Mouse (Mus musculus): ENCODE results near the gene Nol11.
A peak's percentile ranks its signal among the peaks of the same experiment; 100 is the strongest.

The Nol11 gene

GRCm38 (mm10) chr11:107188565-107189552, at the start of gene Nol11:
Gene Nol11, minus strand, starts transcription at chr11:107189381.
- DNase-seq (ENCODE audit: low read depth), result peak; percentile 100

- no peak for DNase-seq (ENCODE audit: low read depth)
These were observed 49.3 kb upstream of the Nol11 start for GRCm38 (mm10) chr11:107238506-107238905.

DNA sequence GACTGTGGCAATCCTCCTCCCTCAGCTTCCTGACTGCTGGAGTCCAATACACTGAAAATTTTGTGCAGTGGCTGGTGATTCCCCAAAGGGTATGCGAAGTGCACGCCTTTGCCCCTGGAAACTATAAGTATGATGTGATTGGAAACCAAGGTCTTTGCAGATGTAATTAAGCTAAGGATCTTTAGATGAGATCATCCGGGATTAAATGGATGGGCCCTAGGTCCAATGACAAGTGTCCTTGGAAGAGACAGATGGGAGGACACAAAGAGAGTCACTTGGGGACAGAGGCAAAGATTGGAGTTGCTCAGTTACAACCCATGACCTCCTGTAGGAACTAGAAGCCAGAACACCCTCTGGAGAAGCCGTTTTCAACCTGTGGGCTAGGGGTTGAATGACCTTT, 48.4 kb upstream of the Nol11 start:
- no peak for DNase-seq (ENCODE audit: low read depth)

DNA sequence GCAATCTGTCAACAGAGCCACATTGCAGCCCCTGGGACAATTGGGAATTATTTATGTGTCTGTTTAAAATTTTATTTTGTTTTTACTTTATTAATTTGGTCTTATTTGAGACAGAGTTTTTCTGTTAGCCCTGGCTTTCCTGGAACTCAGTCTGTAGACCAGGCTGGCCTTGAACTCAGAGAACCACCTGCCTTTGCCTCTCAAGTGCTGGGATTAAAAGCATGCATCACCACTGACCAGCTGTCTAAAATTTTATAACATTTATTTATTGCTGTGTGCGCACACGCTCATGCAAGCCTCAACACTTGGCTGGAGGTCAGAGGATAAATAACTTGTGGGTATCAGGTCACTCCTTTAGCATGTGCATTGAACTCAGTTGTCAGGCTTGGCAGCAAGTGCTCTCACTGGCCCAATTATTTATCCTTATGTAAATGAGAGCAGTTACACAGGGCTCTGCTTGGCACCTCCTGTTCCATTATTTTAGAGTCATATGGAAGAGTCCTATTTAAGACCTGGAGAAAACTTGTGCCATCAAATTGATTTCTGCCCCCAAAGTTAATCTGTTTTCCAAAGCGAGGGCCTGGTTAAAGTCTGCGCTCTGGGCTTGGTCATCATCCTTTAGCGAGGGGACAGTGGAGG, 44.2 kb upstream of the Nol11 start:
- DNase-seq (ENCODE audit: low read depth), result no peak

GRCm38 (mm10) chr11:107230128-107230527, 40.9 kb upstream of the Nol11 start:
- DNase-seq (ENCODE audit: low read depth), result no peak

DNA sequence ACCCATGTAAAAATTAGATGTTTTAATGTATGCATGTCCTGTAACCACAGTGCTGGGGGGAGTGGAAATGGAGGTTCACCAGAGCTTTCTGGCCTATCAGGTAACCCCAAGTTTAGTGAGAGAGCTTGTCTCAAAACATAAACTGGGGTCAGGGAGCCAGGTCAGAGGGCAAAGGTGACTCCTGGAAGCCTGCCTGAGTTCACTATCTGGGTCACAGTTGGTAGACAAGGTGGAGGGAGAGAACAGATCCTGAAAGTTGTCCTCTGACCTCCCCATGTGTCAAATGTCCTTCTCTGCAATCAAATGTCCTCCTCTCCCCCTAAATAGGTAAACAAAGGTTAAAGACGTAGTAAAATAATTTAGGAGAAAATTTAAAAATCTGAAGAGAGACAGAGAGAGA, 37.2 kb upstream of the Nol11 start:
- DNase-seq (ENCODE audit: low read depth), result no peak

- DNase-seq (ENCODE audit: low read depth), result no peak
These were observed 36.8 kb upstream of the Nol11 start for GRCm38 (mm10) chr11:107226013-107226412.

- DNase-seq (ENCODE audit: low read depth), result no peak
These were observed 36.1 kb upstream of the Nol11 start for GRCm38 (mm10) chr11:107225301-107225700.

GRCm38 (mm10) chr11:107223667-107224214, 34.6 kb upstream of the Nol11 start:
- DNase-seq (ENCODE audit: low read depth), result no peak

GRCm38 (mm10) chr11:107223169-107223561, 34.0 kb upstream of the Nol11 start:
- DNase-seq (ENCODE audit: low read depth), result no peak

GRCm38 (mm10) chr11:107222531-107223168, 33.5 kb upstream of the Nol11 start:
- DNase-seq (ENCODE audit: low read depth), result no peak

DNA sequence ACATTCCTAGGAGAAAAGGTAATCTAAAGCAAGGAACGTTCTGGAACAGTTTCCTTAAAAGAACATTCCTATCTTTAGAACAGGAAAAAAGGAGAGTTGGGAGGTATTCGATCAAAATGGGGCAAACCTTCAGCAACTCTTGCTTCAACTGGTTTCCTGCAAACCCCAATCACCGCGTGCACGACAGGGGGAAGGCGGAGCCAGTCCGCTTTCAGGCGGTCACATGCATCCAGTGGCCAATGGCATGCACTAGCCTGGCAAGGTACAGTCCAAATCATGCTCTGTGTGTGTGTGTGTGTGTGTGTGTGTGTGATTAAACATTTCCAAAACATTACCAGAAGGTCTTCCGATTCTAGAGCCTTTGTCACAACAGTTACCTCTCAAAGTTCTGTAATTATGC, 25.9 kb upstream of the Nol11 start:
- DNase-seq (ENCODE audit: low read depth), result no peak

- DNase-seq (ENCODE audit: low read depth), result peak; percentile 78
These were observed 24.6 kb upstream of the Nol11 start for GRCm38 (mm10) chr11:107213745-107214144.

DNA sequence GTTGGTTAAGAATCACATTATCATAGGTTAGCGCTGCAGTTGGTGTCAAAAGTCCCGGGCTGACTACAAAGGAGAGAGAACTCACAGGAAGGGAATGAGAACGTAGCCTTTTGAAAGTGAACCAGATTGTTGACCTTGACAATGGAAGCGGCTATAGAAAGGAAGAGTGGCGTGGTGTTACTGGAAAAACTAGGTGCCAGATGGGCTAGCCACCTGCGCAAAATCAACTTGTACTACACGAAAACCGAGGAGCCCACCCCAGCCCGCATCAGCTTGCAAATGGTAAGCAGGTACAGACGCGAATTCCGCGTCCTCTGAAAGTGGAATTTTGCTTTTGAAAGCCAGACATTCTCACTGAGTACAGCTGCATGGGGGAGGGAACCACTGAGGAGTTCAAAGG, 20.6 kb upstream of the Nol11 start:
- DNase-seq (ENCODE audit: low read depth), result no peak

- DNase-seq (ENCODE audit: low read depth), result no peak
These were observed 12.6 kb upstream of the Nol11 start for GRCm38 (mm10) chr11:107201773-107202172.

GRCm38 (mm10) chr11:107199281-107199680, 10.1 kb upstream of the Nol11 start:
- DNase-seq (ENCODE audit: low read depth), result peak; percentile 32

DNA sequence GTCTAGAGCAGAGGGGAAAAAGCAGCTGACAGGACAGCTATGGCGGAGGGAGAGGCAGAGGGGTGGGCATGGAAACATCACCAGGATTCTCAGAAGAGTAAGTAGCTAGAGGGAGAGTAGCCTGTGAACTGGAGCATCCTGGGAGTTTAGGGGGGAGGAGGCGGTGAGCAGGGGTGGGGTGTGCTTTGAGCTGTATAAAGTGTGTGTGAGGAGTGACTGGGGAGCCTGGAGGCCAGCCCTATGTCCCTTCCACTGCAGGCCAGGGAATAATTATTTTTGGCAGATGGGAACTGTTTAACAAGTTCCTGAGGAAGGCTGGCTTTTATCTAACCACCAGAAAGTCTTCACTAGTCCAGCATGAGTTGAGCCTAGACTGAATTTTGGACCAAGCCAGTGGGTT, 6.2 kb upstream of the Nol11 start:
- no peak for DNase-seq (ENCODE audit: low read depth)

GRCm38 (mm10) chr11:107190376-107190775, 1.2 kb upstream of the Nol11 start:
- no peak for DNase-seq (ENCODE audit: low read depth)

DNA sequence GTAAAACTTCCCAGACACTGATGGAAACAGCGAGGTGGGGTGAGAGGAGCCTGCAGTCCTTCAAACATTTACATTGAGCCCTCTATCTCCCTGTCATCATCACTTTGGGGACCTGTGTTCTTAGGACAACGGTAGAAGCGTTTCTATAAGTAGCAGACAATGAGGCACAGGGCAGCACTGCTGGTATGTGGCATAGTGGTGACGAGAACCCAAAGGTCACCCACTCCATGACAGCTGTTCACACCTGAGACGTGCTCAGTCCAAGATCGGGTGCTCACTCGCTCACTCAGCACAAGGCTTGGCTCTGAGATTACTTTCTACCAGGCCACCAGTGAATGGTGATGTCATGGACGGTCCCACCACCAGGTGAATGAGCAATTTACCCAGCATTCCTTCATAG, 5.4 kb downstream of the Nol11 start:
- DNase-seq (ENCODE audit: low read depth), result no peak

GRCm38 (mm10) chr11:107161215-107161614, 28.0 kb downstream of the Nol11 start:
- no peak for DNase-seq (ENCODE audit: low read depth)

DNA sequence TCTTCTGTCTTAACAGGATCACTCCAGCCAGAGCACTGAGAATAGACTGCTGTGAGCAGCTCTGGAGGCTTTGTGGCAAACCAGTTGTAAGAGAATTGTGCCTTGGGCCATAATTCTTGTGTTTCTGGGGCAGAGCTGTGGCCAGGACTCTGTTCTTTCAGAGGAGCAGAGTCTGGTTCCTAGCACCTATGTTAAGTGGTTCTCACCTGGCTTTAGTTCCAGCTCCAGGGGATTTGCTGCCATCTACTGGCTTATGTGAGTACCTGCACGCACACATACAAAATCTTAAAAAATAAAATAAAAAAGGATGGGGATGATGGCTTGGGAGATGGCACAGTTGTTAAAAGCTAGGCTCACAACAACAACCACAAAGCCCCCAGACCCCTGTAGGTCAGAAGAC, 30.1 kb downstream of the Nol11 start:
- peak; percentile 68 for DNase-seq (ENCODE audit: low read depth)

DNA sequence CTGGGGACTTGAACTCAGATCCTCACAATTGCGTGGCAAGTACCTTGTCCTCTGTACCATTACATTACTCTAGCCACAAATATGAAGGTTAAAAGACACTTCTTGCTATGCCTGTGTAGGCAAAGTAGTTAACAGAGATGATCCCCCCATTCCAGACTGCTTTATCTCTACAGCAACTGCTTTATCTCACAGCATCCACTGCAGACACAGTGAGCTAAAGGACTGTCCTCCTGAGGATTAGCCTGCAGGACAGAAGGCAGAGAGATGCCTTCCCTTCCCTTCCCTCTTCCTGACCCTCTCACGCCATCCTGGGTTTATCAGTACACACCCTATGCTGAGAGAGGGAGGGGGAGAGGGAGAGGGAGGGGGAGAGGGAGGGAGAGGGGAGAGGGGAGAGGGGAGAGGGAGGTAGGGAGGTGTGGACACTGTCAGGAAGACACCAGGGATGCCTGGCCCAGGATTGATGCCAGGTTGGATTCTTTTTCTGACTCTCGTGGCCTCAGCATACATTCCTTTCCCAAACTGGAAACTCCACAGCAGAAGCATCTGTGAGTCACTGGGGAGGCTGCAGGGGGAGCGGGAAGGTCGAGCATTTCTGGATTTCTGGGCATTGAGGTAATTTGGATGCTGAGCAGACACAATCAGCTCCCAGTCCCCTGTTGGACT, 32.1 kb downstream of the Nol11 start:
- no peak for DNase-seq (ENCODE audit: low read depth)

Data from naive thymus-derived CD4-positive, alpha-beta T cell, adult 2 months (primary cell).